In genomic region chr16:25977210-25977609, GRCm38 (mm10) we compare ENCODE assay signal across 18 mouse cellular contexts.
"Had no signal": no experiment of that assay in that cellular context is flagged by ENCODE, and none has a peak within 500 bp of the region (broad histone marks: within the 10 kb centered on the region; RNA-seq: fewer than 3 reads in every experiment).

No protein-coding gene starts in this region.

- DNase-seq: kidney, adult 18-20 months; kidney, adult 9 months; kidney, postnatal 14 days; kidney, postnatal 4 days; left cerebral cortex, postnatal 4 days; liver, embryonic 13.5 days; lung, adult 2 months; lung, postnatal 14 days; lung, postnatal 4 days; right cerebral cortex, postnatal 14 days; right cerebral cortex, postnatal 4 days; thymus, postnatal 25 days had no signal

- H3K27ac ChIP-seq: limb, embryonic 13.5 days; liver, embryonic 13.5 days; midbrain, embryonic 15.5 days; neural tube, embryonic 13.5 days; stomach, postnatal 0 days had no signal

- H3K27me3 ChIP-seq: limb, embryonic 13.5 days; liver, embryonic 13.5 days; midbrain, embryonic 15.5 days; neural tube, embryonic 13.5 days had no signal

- H3K4me2 ChIP-seq: limb, embryonic 13.5 days; liver, embryonic 13.5 days; midbrain, embryonic 11.5 days; midbrain, embryonic 15.5 days; neural tube, embryonic 13.5 days had no signal

- H3K9ac ChIP-seq: limb, embryonic 13.5 days; liver, embryonic 13.5 days; midbrain, embryonic 15.5 days; neural tube, embryonic 13.5 days had no signal

- ATAC-seq: intestine, embryonic 16.5 days; midbrain, embryonic 15.5 days had no signal

- H3K9me3 ChIP-seq: limb, embryonic 13.5 days; liver, embryonic 13.5 days; midbrain, embryonic 15.5 days; neural tube, embryonic 13.5 days had no signal

- H3K36me3 ChIP-seq: limb, embryonic 13.5 days; liver, embryonic 13.5 days; midbrain, embryonic 15.5 days; neural tube, embryonic 13.5 days had no signal

- H3K4me3 ChIP-seq: limb, embryonic 13.5 days; liver, embryonic 13.5 days; midbrain, embryonic 15.5 days; neural tube, embryonic 13.5 days had no signal

- H3K4me1 ChIP-seq: liver, embryonic 13.5 days; midbrain, embryonic 15.5 days; neural tube, embryonic 13.5 days had no signal
